Mouse (Mus musculus) limb, embryonic 14.5 days (tissue): ENCODE results near the gene Cmah. TPM values are rescaled to one million over a fixed set of nuclear protein-coding genes. Genes with fewer than 3 reads are reported as not detected.

Source experiments
- ATAC-seq: fragments of 200-750 bp; cut with Nextera tagmentation; 2 replicates; pipeline ENCODE4 v1.8.0; 2017; ENCODE audit warnings: low read depth, moderate number of reproducible peaks, moderate TSS enrichment; ENCODE audit not compliant: low FRiP score
- DNase-seq: peaks from one replicate; pipeline ENCODE4 v3.0.0-alpha.2; 2015; ENCODE audit warnings: low spot score
- H3K27ac ChIP-seq: fragments of 300-500 bp; sonication (generic); replicated peaks from 2 replicates; pipeline ENCODE4 v1.5.1; 2014; ENCODE audit warnings: low read depth, mild to moderate bottlenecking, low read length, moderate library complexity, mixed read lengths
- H3K27me3 ChIP-seq: fragments of 300-500 bp; sonication (generic); 2 replicates; pipeline ENCODE4 v1.6.1; 2014; ENCODE audit warnings: low read length, mixed read lengths; ENCODE audit not compliant: control insufficient read depth, insufficient read depth
- H3K36me3 ChIP-seq: fragments of 300-500 bp; sonication (generic); 2 replicates; pipeline ENCODE4 v1.6.1; 2014; ENCODE audit warnings: mild to moderate bottlenecking, low read length, moderate library complexity, mixed read lengths; ENCODE audit not compliant: control insufficient read depth, insufficient read depth
- H3K4me1 ChIP-seq: fragments of 300-500 bp; sonication (generic); 2 replicates; pipeline ENCODE4 v1.6.1; 2014; ENCODE audit warnings: antibody characterized with exemption, low read length, mixed read lengths; ENCODE audit not compliant: control insufficient read depth, insufficient read depth
- H3K4me2 ChIP-seq: fragments of 300-500 bp; sonication (generic); replicated peaks from 2 replicates; pipeline ENCODE4 v1.6.1; 2014; ENCODE audit warnings: low read depth, mild to moderate bottlenecking, low read length, moderate library complexity; ENCODE audit not compliant: severe bottlenecking
- H3K4me3 ChIP-seq: fragments of 300-500 bp; sonication (generic); replicated peaks from 2 replicates; pipeline ENCODE4 v1.5.1; 2014; ENCODE audit warnings: low read length
- H3K9ac ChIP-seq: fragments of 300-500 bp; sonication (generic); 2 replicates; pipeline ENCODE4 v1.6.1; 2014; ENCODE audit warnings: mild to moderate bottlenecking, low read depth, low read length, moderate library complexity; ENCODE audit not compliant: severe bottlenecking
- H3K9me3 ChIP-seq: fragments of 300-500 bp; sonication (generic); 2 replicates; pipeline ENCODE4 v1.6.1; 2016; ENCODE audit warnings: low read length; ENCODE audit not compliant: control insufficient read depth
- POLR2A ChIP-seq: fragments of 200-500 bp; IDR thresholded peaks from 2 replicates; pipeline ENCODE4 v1.8.0; 2012; ENCODE audit warnings: inconsistent platforms, mild to moderate bottlenecking, moderate library complexity, borderline replicate concordance; ENCODE audit not compliant: insufficient read depth, insufficient read length; ENCODE audit errors: extremely low read depth
- WGBS: fragments of 180-500 bp; shearing (Covaris S2); extraction: QIAGEN DNeasy Blood & Tissue Kit; methylation state at CpG from one replicate; pipeline ENCODE4 v1.1.7; 2014; 5-methylcytosine and 5-hydroxymethylcytosine counted together
- polyA plus RNA-seq, 2 experiments: library from polyadenylated mRNA; depleted of rRNA in 1 of 2; stranded (reverse) in 1 of 2; unstranded in 1 of 2; fragments of >200 nt; fragmentation: Nextera tagmentation in 1 of 2; extraction: Ambion mirVana in 1 of 2; gene quantifications; 2 replicates each; pipeline versions ENCODE4 v1.2.1 to v1.2.3; 2012 to 2014

Gene Cmah
- polyA plus RNA-seq, 2 experiments = 0.30 to 0.48 TPM

GRCm38 (mm10) chr13:24508917-24509316, 181.7 kb downstream of the Cmah start:
- no peak for ATAC-seq
- TF ChIP-seq POLR2A = no peak
- H3K27ac ChIP-seq = no peak overlapping the region
- no peaks in the 10 kb centered on the region for H3K4me1 ChIP-seq
- no peak overlapping the region for H3K4me3 ChIP-seq
- no peak for DNase-seq
- 73% methylated on average over 1 of the region's 1 CpGs for WGBS
- no peaks in the 10 kb centered on the region for H3K27me3 ChIP-seq
- H3K9ac ChIP-seq = no peak overlapping the region
- H3K36me3 ChIP-seq = no peaks in the 10 kb centered on the region
- H3K4me2 ChIP-seq = no peak overlapping the region
- H3K9me3 ChIP-seq = no peaks in the 10 kb centered on the region

GRCm38 (mm10) chr13:24511367-24511766, 184.2 kb downstream of the Cmah start:
- Histone ChIP-seq H3K27me3 (no peaks in the 10 kb centered on the region), H3K9ac (no peak overlapping the region), H3K4me2 (no peak overlapping the region), H3K27ac (no peak overlapping the region), H3K9me3 (no peaks in the 10 kb centered on the region), H3K36me3 (no peaks in the 10 kb centered on the region), H3K4me1 (no peaks in the 10 kb centered on the region), H3K4me3 (no peak overlapping the region)
- TF ChIP-seq POLR2A = no peak
- DNase-seq (no peak), ATAC-seq (no peak)
- WGBS = 80% methylated on average over 1 of the region's 1 CpGs

- Histone ChIP-seq H3K9ac (no peak overlapping the region), H3K4me3 (no peak overlapping the region), H3K27ac (no peak overlapping the region), H3K4me2 (no peak overlapping the region), H3K36me3 (no peaks in the 10 kb centered on the region), H3K9me3 (no peaks in the 10 kb centered on the region), H3K27me3 (no peaks in the 10 kb centered on the region), H3K4me1 (no peaks in the 10 kb centered on the region)
- DNase-seq (no peak), ATAC-seq (no peak)
- no peak for TF ChIP-seq POLR2A
- WGBS = 78% methylated on average over 14 of the region's 14 CpGs
These were observed 184.8 kb downstream of the Cmah start for GRCm38 (mm10) chr13:24511932-24512520.

GRCm38 (mm10) chr13:24513717-24514116, 186.5 kb downstream of the Cmah start:
- 85% methylated on average over 3 of the region's 3 CpGs for WGBS
- no peak for ATAC-seq
- Histone ChIP-seq H3K27ac (no peak overlapping the region), H3K4me3 (no peak overlapping the region), H3K4me1 (no peaks in the 10 kb centered on the region), H3K36me3 (no peaks in the 10 kb centered on the region), H3K9ac (no peak overlapping the region), H3K4me2 (no peak overlapping the region), H3K9me3 (no peaks in the 10 kb centered on the region), H3K27me3 (no peaks in the 10 kb centered on the region)
- DNase-seq = no peak
- no peak for TF ChIP-seq POLR2A

GRCm38 (mm10) chr13:24515101-24515675, 188.0 kb downstream of the Cmah start:
- no peaks in the 10 kb centered on the region for H3K27me3 ChIP-seq
- H3K4me1 ChIP-seq = no peaks in the 10 kb centered on the region
- H3K27ac ChIP-seq = no peak overlapping the region
- H3K4me2 ChIP-seq = no peak overlapping the region
- TF ChIP-seq POLR2A = no peak
- ATAC-seq (no peak), DNase-seq (no peak)
- H3K9me3 ChIP-seq = no peaks in the 10 kb centered on the region
- no peak overlapping the region for H3K9ac ChIP-seq
- 45% methylated on average over 6 of the region's 6 CpGs for WGBS
- no peak overlapping the region for H3K4me3 ChIP-seq
- no peaks in the 10 kb centered on the region for H3K36me3 ChIP-seq
